Mouse (Mus musculus) frontal cortex, adult 2 months (tissue): ENCODE data around the gene B3gnt3. TPM values are rescaled to one million over a fixed set of nuclear protein-coding genes. Genes with fewer than 3 reads are reported as not detected.

Experiments used
- DNase-seq, 2 experiments: peaks; one replicate each; pipeline ENCODE4 v3.0.0; 2022; ENCODE audit warnings: low spot score in 1 of 2; ENCODE audit errors: extremely low spot score in 1 of 2
- polyA plus RNA-seq: library from polyadenylated mRNA; depleted of rRNA; stranded (reverse); fragments of >200 nt; gene quantifications from 2 replicates; pipeline ENCODE4 v1.2.3, GENCODE M21; 2012

B3gnt3 gene
- polyA plus RNA-seq, 1 experiment, result 1.0 TPM

DNA sequence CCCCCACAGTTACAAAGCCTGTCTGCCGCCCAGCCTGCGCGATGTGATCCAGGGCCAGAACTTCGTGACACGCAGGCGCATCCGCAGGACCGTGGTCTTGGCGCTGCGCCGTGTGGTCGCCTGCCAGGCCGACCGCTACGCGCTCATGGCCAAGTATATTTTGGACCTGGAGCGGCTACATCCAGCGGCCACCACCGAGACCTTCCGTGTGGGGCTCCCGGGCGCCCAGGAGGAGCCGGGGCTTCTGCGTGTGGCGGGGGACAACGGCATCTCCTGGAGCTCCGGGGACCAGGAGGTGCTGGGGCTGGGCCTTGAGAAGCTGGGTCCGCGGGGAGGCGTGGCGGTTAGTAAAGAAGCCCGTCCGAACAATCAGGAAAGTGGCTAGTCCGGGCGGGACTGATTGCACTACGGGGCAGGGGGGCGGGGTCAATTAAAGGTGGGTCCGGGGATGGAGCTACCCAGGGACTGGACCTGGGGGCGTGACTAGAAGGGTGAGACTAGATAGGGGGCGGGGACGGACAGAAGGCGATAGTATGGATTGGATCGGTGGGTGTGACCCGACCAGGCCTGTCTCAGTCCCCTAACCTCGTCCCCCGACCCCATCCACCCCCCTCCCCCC, 21.9 kb downstream of the B3gnt3 start:
- no peak for DNase-seq

DNA sequence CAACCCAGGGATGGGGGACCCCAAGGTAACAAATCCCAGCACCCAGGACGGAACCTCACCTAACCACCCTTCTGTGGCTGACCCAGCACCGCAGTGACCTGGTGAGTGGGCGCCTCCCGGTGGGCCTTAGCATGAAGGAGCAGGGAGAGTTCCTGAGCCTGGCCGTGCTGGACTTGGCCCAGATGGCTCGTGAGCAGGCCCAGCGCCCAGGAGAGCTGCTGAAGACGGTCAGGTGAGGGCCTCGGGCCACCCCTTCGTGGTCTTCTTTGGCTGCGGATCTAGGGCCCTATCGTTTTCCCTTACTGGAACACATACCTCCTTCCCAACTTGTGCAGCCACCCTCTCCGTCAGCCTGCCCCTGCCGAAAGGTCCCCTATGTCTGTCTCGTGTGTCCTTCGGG, 22.5 kb downstream of the B3gnt3 start:
- DNase-seq, result no peak

DNA sequence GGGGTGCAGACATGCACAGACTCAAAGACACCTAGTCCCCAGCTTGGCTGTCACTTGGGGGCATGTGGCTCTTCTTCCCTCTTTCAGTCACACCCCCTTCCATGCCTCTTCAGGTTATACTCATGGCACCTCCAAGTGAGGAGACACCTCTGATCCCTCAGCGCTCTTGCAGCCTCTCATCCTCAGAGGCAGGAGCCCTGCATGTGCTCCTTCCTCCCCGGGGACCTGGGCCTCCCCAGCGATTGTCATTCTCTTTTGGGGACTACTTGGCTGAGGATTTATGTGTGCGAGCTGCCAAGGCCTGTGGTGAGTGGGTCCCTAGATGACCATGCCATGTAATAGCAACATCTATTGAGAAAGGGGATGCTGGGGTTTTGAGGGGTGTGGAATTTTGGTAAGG, 23.4 kb downstream of the B3gnt3 start:
- DNase-seq, result no peak

DNA sequence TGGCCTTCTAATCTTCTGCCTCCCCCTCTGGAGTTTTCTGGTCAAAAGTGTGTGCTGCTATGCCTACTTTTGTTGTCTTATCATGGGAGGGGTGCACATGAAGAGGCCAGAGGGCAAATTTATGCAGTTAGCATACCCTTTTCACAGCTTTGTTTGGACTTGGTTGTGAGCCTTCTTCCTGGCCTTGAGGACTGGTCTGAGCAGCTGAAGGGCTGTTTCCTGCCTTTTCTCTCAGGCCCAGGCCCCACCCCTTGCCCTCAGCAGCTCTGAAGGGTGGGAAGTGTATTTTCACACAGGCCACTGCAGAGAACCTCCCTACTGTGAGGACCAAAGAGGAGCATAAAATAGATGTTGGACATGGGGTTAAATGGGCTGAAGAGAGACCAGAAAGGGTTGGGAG, 24.0 kb downstream of the B3gnt3 start:
- DNase-seq, result no peak

DNA sequence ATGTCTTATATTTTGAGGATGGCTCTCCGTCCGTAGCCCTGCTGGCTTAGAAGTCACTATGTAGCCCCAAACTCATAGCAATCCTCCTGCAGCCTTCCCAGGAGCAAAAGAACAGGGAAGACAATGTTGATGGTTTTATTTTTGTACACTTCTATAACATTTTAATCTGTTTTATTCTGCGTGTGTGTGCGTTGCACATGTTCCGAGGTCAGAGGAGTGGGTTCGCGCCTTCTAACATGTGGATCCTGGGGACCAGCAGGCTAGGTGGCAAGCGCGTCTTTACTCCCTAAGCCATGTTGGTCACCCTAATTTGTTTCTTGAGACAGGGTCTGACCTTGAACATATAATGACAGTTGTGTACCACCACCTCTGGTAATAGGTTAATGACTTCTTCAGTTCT, 24.8 kb downstream of the B3gnt3 start:
- DNase-seq, result no peak

DNA sequence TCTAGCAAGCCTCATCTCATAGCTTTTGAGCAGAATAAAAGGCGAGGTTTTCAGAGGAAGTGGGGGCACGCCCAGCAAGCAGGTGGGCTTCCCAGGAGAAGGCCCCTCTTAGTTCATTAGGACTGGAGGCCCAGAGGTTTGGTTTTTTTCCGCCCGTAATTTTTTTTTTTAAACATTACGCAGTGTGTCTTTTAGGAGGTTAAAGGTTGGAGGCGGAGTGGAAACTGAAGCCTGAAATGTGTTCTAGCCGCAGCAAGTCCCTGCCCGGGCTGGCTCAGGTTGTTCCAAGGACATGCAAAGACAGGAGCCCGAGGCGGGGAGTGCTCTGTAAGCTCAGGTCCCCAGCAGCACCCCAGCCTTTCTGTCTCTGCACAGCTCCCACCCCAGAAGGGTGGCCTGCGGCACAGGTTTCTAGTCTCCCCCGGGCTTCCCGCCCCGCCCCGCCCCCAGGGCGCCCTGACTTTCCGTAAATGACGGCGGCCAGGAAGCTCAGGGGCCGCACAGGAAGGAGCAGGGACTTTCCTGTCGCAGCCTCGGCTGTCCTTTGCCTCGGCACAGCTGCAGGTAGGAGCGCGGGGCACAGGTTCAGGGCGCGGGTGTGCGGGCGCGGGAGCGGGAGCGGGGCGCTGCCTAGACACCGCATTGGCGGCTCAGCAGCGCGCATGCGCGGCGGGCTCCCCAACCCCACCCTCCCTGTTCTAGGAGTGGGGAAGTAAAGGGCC, 25.4 kb downstream of the B3gnt3 start, which contains the start of gene Jak3:
Jak3 (plus strand) TSS at position 277 of the 722 bp plus-strand sequence.
- DNase-seq, result no peak

DNA sequence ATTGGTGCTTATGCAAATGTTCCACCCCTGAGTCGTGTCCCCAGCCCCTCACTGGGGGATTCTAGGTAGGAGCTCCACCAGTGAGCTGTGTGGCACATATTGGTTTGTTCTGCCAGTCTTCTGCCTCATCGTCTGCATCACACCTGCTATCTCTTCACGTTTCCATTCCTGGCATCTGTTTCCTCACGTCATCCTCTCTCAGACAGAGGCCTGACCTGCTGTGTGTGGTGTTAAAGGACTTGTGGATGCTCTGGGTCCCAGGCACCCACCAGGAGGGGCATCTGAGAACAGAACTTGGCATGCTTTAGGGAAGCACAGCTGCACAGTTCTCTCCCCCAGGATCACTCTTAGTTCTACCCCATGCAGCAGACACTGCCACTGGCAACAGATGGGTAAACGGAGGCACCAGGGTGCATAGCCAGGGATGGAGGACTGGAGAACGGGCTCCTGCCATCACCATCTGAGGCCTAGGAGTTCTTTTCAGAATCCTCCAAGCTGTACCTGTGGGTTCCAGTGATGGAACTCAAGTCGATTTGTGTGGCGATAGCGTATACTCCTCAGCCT, 26.1 kb downstream of the B3gnt3 start:
- DNase-seq, result no peak

DNA sequence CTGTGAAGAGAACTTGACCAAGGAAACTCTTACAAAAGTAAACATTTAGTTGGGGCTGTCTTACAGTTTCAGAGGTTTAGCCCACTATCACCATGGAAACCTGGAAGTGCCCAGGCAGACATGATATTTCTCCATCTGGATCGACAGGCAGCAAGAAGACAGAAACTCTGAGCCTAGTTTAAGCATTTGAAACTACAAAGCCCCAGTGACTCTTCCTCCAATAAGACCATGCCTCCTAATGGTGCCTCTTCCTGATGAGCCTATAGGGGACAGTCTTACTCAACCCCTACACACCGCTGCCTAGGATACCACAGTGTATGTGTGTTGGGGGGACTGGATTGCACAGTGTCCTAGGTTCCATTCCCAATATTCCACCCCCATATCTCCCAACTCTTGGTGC, 27.5 kb downstream of the B3gnt3 start:
- no peak for DNase-seq

DNA sequence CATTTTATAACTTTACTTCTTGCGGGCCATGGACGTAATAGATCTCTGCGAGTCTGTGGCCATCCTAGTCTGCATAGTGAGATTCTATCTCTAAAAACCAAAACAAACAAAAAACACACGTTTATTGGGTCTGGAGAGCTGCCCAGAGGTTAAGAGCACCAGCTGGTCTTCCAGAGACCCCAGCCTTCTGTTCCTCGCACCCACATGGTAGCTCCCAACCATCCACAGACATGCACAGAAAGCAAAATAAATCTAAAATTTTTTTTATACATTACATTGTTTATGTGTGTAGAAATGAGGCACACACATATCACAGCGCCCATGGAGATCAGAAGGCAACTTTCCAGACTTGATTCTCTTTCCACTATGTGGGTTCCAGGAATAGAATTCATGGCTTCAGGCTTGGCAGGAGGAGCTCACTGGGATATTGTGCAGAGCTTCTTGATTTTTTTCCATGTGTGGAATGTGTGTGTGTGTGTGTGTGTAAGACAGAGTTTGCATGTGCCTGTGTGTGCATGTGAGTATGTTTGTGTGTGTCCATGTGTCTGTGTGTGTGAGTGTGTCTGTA, 29.3 kb downstream of the B3gnt3 start:
- DNase-seq, result no peak

DNA sequence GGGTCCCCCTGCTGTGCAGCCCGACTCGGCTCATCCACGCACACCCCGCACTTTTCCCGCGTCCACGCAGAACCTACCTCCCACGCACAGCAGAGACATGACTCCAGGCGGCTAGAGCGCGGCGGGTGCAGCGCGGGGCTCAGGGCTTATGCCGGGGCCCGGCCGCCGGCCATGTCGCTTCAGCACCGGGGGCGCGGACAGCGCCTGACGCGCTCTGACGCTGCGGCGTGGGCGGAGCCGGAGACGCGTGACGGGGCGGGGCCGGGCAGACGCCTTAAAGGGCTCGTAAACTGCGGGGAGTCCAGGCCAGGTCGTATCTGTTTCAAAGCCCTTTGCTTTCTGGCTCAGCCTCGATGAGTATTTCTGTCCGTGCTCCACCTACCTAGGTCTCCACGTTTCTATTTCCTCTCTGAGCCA, 30.0 kb downstream of the B3gnt3 start, which contains the start of gene Unc13a:
Unc13a (minus strand) TSS at position 209 of the 417 bp plus-strand sequence.
- DNase-seq, result peak; percentile 77 to 94

DNA sequence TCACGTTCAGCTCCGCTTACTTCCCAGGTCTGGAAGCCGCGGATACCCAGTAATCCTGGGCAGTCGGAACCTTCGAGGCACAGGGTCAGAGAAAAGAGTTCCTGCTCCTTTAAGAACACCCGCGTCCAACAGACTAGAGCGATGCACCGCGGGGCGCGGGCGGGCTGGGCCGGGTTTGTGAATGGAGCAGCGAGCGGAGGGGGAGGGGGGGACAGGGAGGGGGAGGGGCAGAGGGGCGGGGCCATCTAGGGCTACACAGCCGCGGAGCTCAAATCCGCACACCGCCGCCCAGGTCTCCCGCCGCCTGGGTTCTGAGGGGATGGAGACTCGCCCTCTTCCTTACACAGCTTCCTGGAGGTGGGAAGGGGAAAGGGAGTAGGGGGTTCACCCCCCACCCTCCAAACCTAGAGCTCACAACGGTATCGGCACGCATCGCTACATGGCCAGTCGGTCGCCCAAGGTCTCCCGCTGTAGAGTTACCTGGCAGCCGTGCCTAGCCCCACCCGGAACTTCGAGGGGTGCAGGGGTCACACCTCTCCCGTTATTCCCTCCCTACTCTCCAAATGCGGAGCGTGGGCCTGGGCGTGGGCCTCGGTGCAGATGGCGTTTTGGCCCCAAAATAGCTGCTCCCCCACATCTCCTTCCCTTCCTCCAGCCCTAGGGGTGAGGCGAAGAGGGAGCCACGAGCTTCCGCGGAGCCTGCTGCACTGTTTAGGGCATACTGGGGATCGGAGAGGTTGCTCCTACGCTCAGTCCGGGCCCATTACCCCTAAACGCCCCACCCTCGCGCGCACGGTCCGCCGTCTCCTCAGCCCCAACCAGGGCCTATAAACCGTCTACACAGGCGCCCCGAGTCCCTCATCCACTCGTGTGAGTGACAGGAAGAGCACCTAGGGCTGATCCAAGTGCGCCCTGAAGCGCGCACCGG, 30.7 kb downstream of the B3gnt3 start:
- DNase-seq, result peak; percentile 54 to 79

DNA sequence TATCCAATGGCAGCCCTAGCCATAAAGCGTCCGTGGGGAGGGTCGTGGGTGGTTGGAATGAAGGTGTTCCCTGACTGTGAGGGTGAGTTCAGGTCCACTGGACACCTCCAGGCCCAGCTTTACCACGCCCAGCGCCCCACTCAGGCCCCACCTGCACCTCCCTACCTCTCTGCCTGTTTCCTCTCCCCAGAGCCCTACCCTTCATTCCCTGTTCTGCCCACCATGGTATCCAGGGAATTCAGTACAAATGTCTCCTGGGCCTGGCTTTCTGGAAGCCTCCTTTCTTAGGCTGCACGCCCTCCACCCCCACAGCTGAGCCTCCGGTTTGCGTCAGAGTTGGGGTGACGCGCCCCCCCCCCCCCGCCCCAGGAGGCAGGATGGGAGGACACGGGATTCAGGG, 31.4 kb downstream of the B3gnt3 start:
- DNase-seq, result peak in 1 of 2 experiments; percentile 59

DNA sequence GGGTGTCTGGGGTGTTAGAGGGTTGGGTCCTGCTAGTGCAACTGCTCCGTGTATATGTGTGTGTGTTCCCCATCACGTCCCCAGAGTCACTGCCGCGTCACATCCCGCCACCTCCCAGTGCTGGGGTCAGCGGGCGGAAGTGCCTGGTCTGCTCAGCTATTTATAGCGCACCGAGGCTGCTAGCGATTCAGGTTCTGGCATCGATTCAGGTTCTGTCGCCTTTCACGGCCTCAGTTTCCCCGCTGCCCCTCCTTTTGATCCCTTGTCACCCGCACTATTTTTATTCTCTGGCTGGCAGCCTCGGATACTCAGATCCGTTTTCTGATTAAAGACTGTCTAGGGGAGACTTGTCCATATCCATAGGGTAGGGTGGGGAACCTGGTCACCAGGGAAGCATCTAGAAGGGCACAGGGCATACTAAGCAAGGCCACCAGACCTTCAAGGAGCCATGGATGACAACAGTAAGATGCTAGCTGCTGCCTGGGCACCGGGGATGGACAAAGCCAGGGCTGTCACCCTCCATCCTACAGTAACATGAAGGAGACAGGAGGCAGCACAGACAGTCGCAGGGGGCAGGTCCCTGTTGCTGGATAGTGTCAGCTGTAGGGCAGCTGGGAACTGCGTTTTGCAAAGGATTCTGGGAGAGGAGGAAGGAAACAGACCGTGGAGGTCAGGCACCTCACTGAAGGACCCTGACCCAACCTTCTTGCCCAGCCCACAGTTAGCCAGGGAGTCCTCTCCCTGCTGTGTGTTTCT, 33.2 kb downstream of the B3gnt3 start:
- peak in 1 of 2 experiments; percentile 56 for DNase-seq

DNA sequence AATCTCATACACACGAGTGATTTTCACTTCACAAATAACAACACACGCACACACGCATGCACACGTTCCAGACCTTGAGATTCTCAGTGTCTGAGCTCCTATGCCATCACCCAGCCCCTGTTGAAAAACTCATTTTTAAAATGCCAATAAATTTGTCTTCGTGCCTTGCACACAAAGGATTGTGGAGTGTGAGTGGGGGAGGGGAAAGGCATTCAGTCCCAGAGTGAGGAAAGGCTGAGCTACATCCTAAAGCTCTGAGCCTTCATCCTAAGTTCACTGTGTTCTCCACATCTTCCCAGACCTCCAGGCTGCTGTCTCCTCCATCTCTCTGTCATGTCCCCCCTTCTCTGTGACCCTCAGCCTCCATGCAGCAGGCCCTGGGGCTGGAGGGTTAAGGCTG, 34.3 kb downstream of the B3gnt3 start:
- DNase-seq, result no peak

DNA sequence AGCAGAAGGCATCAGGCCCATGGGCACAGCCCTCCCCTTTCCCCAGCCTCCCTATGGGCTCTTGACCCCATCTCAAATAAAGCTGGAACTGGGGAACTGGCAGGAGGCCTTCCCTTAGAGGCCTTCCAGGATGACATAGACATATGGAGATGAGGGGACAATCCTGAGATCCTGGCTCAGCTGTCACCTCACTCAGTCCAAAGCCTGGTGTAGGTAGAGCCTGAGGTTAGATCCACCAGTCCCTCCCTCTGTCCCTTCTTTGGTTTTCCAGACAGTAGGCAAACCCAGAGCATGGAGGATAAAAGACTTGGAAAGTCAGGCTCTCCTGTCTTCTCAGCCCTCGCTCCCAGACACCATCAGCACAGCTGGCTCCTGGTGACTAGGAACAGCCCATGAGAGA, 34.7 kb downstream of the B3gnt3 start:
- DNase-seq, result no peak

DNA sequence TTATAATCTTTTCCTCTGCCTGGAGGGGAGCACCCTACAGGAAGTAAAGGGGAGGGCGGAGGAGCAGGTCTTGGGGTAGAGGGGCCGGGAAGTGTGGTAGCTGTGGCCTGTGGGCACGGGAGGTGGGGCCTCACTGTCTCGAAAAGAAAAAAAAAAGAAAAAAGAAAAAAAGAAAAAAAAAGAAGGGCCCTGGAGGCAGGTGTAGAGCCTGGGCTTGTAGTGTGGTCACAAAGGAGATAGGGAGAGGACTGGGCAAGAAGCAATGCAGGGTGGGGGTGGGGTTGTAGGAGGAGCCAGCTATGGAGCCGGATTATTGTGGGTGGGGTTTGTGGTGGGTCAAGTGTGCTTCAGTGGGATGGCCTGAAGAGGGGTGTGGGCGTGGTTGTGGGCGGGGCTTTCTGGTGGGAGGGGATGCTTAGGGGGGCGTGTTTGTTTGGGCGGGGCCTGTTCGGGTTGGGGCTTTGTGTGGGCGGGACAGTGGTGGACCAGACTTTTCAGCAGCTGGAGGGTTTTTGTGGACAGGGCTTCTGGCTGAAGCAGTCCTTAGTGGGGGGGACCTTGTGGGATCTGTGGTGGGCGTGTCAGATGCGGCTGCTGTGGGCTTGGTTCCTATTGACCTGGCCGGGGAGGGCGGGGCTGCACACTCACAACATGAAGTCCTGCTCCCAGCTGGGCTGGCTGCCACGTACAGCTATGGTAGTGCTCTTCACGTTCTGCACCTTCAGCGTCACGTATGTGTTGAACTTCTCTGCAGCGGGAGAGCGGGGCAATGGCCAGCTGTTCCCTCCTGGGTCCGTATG, 36.1 kb downstream of the B3gnt3 start:
- no peak for DNase-seq

DNA sequence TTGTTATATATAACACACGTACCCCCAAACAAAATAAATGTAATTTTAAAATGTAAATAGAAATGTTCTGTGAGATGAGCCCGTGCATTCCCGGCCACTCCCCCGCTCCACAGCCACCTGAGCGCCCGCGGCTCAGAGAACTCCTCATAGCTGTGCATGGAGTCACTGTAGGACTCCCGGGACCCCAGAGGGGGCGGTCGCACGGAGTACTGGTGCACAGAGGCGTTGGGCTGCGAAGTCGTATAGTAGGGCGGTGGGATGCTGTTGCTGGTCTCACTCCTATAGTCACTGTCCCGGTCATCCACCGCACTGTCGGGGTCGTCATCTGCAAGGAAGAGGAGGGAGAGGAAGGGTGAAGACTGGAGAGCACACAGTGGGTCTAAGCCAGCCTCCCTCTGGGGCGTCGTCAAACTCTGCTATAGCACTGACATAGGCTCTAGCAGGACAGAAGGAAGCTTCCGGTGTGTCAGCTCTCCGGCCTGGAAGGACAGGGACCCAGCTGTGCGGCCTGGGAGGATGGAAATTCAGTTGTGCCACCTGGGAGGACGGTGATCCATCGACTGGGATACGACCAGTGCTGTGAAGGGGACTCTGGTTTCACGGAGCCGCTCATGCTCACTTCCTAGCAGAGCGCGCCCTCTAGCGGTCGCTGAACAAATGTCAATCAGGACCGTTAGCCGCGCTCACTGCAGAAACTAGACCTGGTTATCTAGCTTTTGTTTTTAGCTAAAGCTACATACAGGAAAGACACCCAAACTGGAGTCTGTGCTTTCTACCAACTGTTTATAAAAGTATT, 41.1 kb downstream of the B3gnt3 start:
- peak; percentile 67 to 93 for DNase-seq

DNA sequence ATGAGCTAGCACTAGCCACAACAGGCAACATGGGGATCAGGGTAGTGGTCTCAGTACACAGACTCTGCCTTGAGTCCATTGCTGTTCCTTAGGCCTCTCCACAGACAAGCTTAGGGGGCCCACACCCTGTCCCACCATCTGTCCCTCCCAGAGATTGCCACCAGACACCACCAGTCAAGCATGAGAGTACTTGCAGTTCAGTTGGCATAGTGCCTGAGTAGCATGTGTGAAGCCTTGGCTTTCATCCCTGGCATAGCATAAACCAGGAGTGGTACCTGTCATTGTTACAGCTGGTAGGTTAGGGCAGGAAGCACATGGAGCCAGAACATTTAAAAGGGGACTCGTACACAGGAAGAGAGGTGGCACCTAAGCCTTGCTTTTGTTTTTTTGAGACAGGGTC, 41.8 kb downstream of the B3gnt3 start:
- DNase-seq, result no peak
